Mouse (Mus musculus): ENCODE results near the gene Hsp90ab1. TPM values are rescaled to one million over a fixed set of nuclear protein-coding genes. Genes with fewer than 3 reads are reported as not detected.

Hsp90ab1 gene
- polyA plus RNA-seq, 1 experiment from 2014 or later = 1,682 TPM

DNA sequence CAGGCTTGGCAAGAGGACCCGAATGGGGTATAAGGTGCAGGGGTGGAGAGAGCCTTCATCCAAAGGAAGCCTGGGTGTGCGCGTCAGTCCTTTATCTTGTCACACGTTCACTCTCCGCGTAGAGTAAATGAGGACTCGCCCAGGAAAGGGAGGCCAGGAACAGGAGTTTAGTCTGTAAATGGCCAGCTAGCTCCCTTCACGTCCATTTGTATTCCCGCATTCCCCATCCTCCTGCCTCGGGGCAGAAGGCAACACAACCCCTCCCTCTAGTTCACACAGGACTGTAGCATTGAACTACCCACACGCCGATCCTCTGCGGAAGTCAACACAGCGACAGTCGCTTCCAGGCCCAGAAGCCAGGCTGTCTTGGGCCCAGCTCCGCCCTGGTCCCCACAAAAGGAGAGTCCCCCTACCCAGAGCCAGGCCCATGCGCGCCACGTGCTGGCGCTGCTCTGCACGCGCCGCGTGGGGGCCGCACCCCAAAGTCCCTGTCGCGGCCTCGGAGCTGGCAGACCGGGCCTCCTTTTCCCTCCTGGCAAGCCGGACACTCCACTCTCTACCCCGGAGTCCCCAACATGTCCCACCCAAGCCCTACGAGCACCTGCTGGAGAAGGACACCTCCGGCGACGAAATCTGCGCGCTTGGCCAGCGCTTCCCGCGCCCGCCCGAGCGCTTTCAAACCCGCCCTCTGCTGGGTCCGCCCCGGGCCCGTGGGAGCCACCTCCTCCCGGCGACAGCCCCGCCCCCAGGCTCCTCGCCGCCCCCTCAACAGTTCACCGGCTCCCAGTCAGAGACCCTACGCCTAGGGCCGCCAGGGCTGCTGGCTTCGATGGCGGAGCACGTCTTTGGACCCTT is 22.0 kb upstream of the Hsp90ab1 start:
- Histone ChIP-seq H3K27ac (0 out of 2 replicates have a peak overlapping the region, but pooled peaks have one; percentile 3), H3K9me3 (no peaks in the 10 kb centered on the region), H3K4me2 (replicated peaks) (peak overlapping the region; percentile 99), H3K4me1 (peaks cover 82% of the 10 kb centered on the region), H3K4me3 (peak overlapping the region; percentile 61), H3K9ac (peak overlapping the region; percentile 72), H3K36me3 (no peaks in the 10 kb centered on the region), H3K27me3 (peaks cover 33% of the 10 kb centered on the region)
- ATAC-seq (ENCODE audit: low FRiP score, low read depth) = peak; percentile 79
- WGBS = 2% methylated on average over 57 of the region's 58 CpGs

DNA sequence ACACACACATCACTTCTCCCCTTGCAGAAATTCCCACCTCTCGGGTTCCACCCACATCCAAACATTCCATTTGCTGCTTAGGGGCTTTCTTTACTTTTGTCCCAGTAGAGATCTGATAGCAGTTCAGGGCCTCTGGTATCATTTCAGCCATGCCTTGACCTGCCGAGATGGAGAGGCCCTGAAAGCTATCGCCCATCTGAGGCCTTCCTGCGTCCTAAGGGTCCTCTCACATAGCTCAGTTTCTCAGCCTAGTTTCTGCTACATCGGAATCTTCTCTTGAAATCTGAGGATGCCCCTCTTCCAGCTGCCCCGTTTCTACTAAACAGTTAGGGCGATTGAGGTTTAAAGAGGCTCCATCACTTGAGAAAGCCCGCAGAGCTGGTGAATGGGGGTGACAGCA is 21.1 kb upstream of the Hsp90ab1 start:
- Histone ChIP-seq H3K27me3 (peaks cover 24% of the 10 kb centered on the region), H3K9ac (0 out of 2 replicates have a peak overlapping the region, but pooled peaks have one; percentile 19), H3K9me3 (no peaks in the 10 kb centered on the region), H3K27ac (no peak overlapping the region), H3K4me1 (peaks cover 73% of the 10 kb centered on the region), H3K4me3 (peak overlapping the region; percentile 61), H3K4me2 (replicated peaks) (peak overlapping the region; percentile 99), H3K36me3 (peaks cover 7% of the 10 kb centered on the region)
- 45% methylated on average over 8 of the region's 8 CpGs for WGBS
- ATAC-seq (ENCODE audit: low FRiP score, low read depth) = no peak

DNA sequence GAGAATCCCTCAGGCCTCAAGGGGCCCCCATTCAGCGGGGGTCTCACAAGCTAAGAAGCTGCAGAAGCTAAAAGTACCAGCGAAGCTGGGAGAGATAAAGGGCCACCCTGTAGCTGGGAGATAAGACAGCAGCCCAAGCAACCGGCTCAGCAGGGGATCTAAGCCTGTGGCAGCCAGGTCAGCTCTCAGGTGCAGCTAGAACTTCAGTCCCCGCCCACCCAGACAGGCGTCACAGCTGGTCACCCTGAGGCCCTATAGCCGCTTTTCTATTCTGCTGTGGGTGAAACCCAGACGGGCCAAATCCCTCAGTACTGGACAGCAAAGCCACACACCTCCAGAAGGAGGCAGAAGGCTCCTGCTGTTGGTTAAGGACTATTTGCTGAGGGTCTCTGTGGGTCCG is 20.4 kb upstream of the Hsp90ab1 start:
- Histone ChIP-seq H3K4me2 (replicated peaks) (peak overlapping the region; percentile 99), H3K4me3 (peak overlapping the region; percentile 61), H3K36me3 (peaks cover 14% of the 10 kb centered on the region), H3K27ac (no peak overlapping the region), H3K9me3 (no peaks in the 10 kb centered on the region), H3K9ac (peak overlapping the region; percentile 35; the same call in 1 of the 2 replicates), H3K27me3 (peaks cover 24% of the 10 kb centered on the region), H3K4me1 (peaks cover 72% of the 10 kb centered on the region)
- no peak for ATAC-seq (ENCODE audit: low FRiP score, low read depth)
- 30% methylated on average over 8 of the region's 8 CpGs for WGBS

DNA sequence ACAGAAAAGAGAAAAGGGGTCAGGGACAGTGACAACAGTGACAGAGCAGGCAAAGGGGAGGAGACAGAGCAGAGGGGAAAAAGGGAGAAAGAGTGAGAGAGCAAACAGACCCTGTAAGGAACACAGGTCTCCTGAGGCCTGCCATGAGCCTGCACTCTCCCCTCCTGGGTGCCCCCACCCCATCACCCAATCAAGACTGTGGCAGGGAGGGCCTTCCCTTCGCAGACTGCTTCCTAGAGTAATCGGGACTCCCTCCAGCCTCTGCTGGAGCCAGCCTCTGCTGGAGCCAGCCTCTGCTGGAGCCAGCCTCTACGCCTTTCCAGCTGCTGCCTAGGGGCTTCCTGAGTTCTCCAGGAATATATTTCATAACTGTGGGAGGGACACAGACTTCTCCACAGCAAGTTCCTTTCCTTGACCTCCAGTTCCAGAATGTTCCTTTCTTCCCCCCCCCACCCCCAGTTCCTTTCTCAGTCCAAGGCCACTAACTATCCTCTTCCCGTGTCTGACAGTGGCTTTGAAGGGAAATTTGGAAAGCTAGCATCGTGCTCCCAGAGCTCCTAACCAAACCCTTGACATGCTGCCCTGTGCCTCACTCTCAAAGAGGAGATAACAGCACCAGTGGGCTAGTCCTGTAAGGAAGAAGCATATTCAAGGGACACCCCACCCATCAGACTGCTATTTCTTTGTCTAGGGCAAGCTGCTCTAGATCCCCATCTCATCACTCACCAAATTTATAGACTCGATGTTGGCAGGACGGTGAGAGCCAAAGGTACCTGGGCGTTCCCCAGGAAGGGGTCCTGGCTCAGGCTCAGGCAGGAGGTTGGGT is 19.7 kb upstream of the Hsp90ab1 start:
- WGBS = 53% methylated on average over 8 of the region's 8 CpGs
- peak overlapping the region; percentile 51 for H3K9ac ChIP-seq
- peak overlapping the region; percentile 99 for H3K4me2 ChIP-seq (replicated peaks)
- peaks cover 21% of the 10 kb centered on the region for H3K36me3 ChIP-seq
- H3K27me3 ChIP-seq = peaks cover 24% of the 10 kb centered on the region
- peak overlapping the region; percentile 61 for H3K4me3 ChIP-seq
- ATAC-seq (ENCODE audit: low FRiP score, low read depth) = no peak
- H3K4me1 ChIP-seq = peaks cover 68% of the 10 kb centered on the region
- peak overlapping the region; percentile 6; the same call in 1 of the 2 replicates for H3K27ac ChIP-seq
- H3K9me3 ChIP-seq = no peaks in the 10 kb centered on the region

DNA sequence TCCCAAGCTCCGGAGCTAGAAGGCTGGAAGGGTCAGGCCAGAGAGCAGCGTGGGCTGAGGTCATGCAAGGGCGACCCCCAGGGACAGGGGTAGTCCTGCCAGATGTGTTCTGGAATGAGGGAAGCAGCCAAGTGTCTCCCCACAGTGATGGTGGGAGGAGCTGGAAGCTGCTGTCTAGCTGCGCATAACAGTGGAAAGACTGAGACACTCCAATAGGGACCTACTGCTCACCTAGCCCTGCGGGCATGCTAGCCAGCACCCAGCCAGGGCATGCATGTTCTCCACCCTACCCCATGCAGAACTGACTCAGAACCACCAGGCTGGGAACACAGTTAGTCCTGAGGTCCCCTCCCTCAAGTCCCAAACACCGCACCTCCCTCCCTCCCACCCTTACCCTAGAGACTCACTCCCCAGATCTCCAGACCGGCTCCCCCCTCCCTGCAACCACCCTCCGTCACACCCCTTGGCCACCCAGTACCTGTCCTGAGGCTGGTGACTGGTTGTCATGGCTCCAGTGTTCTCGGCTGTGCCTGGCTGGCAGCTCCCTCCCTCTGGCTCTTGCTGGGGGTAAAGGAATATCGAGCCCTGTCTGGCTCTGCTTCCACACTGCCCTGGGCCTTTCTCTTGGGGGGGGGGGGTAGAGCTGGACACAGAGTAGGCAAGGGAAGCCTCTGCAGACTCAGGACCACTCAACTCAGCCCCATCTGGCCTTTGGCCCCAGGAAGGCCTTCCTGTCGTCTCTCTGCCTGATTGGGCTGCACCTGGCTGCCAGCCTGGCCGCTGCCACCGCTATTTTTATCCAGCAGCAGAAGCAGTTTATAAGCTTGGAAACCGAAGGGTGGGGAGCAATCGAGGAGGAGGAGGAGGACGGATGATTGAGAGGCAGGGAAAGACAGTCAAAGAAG is 18.9 kb upstream of the Hsp90ab1 start:
- H3K9ac ChIP-seq = peak overlapping the region; percentile 51
- H3K4me2 ChIP-seq (replicated peaks) = peak overlapping the region; percentile 99
- no peak for ATAC-seq (ENCODE audit: low FRiP score, low read depth)
- H3K27ac ChIP-seq = peak overlapping the region; percentile 6; the same call in 1 of the 2 replicates
- peaks cover 24% of the 10 kb centered on the region for H3K27me3 ChIP-seq
- H3K4me3 ChIP-seq = peak overlapping the region; percentile 8; the same call in 1 of the 2 replicates
- WGBS = 44% methylated on average over 16 of the region's 16 CpGs
- peaks cover 29% of the 10 kb centered on the region for H3K36me3 ChIP-seq
- no peaks in the 10 kb centered on the region for H3K9me3 ChIP-seq
- peaks cover 64% of the 10 kb centered on the region for H3K4me1 ChIP-seq

DNA sequence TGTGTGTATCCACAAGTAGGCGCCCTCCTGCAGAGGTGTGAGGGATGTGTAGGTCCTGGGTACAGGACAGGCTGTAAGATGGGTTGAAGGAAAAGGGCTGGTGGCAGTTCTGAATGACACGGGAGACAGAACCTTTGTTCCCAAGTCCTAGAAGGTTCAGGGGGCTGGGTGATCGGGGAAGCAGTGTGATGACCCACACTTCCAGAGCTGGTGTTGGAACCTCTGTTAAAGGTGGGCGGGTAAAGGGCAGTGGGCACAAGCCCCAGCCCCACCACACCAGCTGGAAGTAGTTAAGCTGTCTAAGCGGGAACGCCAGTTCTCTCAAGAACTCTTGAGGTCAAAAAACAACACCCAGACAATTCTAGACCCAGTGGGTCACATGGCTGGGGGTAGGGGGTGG is 17.3 kb upstream of the Hsp90ab1 start:
- H3K4me1 ChIP-seq = peaks cover 58% of the 10 kb centered on the region
- WGBS = 61% methylated on average over 6 of the region's 6 CpGs

DNA sequence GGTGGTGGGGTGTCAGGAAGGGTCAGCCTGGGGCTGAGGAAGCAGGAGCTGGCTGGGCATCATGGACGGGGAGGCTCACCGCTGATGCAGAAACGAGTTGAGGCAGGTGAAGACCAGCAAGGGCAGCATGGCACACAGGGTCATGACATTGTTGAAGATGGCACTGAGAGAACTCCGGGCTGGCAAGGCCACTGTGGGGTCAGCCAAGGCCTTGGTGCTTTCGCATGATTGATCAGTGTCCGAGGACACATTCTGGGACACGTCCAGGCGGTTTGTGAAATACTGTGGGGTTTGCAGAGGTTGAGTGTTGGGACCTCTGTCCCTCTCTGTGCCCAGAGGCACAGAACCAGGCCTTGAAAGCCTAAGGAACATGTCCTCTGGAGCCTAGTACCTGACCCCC is 16.8 kb upstream of the Hsp90ab1 start:
- Histone ChIP-seq H3K4me1 (peaks cover 60% of the 10 kb centered on the region), H3K36me3 (peaks cover 38% of the 10 kb centered on the region), H3K4me3 (no peak overlapping the region), H3K27me3 (peaks cover 13% of the 10 kb centered on the region), H3K27ac (no peak overlapping the region), H3K4me2 (replicated peaks) (no peak overlapping the region), H3K9ac (no peak overlapping the region), H3K9me3 (0 out of 2 replicates have a peak, but pooled peaks cover 3% of the 10 kb centered on the region)
- WGBS = 91% methylated on average over 8 of the region's 8 CpGs
- no peak for ATAC-seq (ENCODE audit: low FRiP score, low read depth)

More for the DNA sequence above, 17.3 kb upstream of the Hsp90ab1 start:
- ATAC-seq (ENCODE audit: low FRiP score, low read depth) = no peak
- peaks cover 38% of the 10 kb centered on the region for H3K36me3 ChIP-seq
- H3K27me3 ChIP-seq = peaks cover 16% of the 10 kb centered on the region
- no peak overlapping the region for H3K27ac ChIP-seq
- no peak overlapping the region for H3K9ac ChIP-seq
- 0 out of 2 replicates have a peak, but pooled peaks cover 3% of the 10 kb centered on the region for H3K9me3 ChIP-seq
- no peak overlapping the region for H3K4me3 ChIP-seq
- H3K4me2 ChIP-seq (replicated peaks) = no peak overlapping the region

DNA sequence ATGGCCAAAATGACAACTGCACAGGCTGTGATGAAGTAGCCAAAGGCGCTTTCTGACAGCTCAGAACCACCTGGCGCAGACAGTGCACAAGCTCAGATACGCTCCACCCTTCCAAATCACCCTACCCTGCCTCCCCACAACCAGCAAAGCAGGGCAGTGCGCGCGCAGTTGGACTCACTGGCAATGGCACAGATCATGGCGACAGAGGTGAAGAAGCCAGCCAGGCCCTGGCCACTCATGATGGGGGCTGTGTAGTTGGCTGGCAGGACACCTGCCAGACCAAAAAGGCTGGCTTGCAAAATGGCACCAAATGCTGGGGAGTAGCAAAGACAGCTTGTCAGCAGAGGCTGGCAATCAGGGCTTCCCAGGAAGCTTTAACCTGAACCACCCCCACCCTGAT is 16.2 kb upstream of the Hsp90ab1 start:
- H3K27me3 ChIP-seq = peaks cover 7% of the 10 kb centered on the region
- H3K4me3 ChIP-seq = no peak overlapping the region
- no peak overlapping the region for H3K4me2 ChIP-seq (replicated peaks)
- 0 out of 2 replicates have a peak, but pooled peaks cover 3% of the 10 kb centered on the region for H3K9me3 ChIP-seq
- H3K36me3 ChIP-seq = peaks cover 38% of the 10 kb centered on the region
- 92% methylated on average over 7 of the region's 7 CpGs for WGBS
- no peak overlapping the region for H3K27ac ChIP-seq
- H3K4me1 ChIP-seq = peaks cover 60% of the 10 kb centered on the region
- no peak for ATAC-seq (ENCODE audit: low FRiP score, low read depth)
- H3K9ac ChIP-seq = no peak overlapping the region

DNA sequence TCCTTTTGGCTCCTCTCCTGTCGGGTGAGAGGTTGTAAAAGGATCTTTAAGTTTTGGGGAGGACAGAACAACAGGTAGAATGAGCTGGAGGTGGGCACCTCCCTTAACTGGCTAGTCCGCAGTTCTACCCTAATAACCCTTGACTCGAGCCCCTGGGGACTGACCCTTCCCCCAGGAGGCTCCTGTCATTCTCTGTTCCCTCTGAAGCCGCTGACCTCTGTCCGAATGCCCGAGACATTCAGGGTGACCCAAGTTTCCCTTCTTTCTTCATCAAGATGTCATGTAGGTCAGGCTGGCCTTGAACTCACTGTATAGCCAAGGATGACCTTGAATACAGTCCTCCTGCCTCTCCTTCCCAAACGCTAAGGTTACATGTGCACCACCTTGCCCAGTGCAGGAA is 15.3 kb upstream of the Hsp90ab1 start:
- Histone ChIP-seq H3K4me3 (no peak overlapping the region), H3K4me1 (peaks cover 57% of the 10 kb centered on the region), H3K36me3 (peaks cover 38% of the 10 kb centered on the region), H3K9me3 (0 out of 2 replicates have a peak, but pooled peaks cover 3% of the 10 kb centered on the region), H3K4me2 (replicated peaks) (no peak overlapping the region), H3K9ac (no peak overlapping the region), H3K27ac (no peak overlapping the region), H3K27me3 (no peaks in the 10 kb centered on the region)
- WGBS = 89% methylated on average over 7 of the region's 7 CpGs
- ATAC-seq (ENCODE audit: low FRiP score, low read depth) = no peak

DNA sequence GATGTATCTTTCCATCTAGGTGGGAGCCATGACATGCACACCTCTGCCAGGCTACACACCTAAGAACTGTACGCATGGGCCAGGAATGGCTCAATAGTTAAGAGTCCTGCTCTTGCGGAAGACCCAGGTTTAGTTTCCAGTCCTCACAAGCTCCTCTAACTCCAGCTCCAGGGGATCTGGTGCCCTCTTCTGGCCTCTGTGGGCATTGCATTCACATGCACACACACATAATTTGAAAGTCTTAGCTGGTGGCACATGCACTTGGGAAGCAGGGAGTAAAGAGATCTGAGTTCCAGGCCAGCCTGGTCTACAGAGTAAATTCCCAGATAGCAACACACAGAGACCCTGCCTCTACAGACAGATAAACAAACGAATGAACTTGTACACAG is 13.4 kb upstream of the Hsp90ab1 start:
- Histone ChIP-seq H3K4me2 (replicated peaks) (no peak overlapping the region), H3K4me1 (peaks cover 41% of the 10 kb centered on the region), H3K36me3 (peaks cover 38% of the 10 kb centered on the region), H3K9ac (no peak overlapping the region), H3K4me3 (no peak overlapping the region), H3K27ac (0 out of 2 replicates have a peak overlapping the region, but pooled peaks have one; percentile 74), H3K27me3 (no peaks in the 10 kb centered on the region), H3K9me3 (0 out of 2 replicates have a peak, but pooled peaks cover 3% of the 10 kb centered on the region)
- no peak for ATAC-seq (ENCODE audit: low FRiP score, low read depth)
- over 99% methylated on average over 3 of the region's 3 CpGs for WGBS

Data from limb, embryonic 13.5 days (tissue).